In genomic region chrX:9221206-9221605, GRCm38 (mm10) we compare ENCODE assay signal across 9 mouse cellular contexts. TPM values are rescaled to one million over a fixed set of nuclear protein-coding genes. Genes with fewer than 3 reads are reported as not detected.
DNase-seq lines count a peak whose midpoint lies in the region; ATAC-seq and TF ChIP-seq lines count a peak whose summit lies in the region.
"Had no signal": no experiment of that assay in that cellular context is flagged by ENCODE, and none has a peak within 500 bp of the region (broad histone marks: within the 10 kb centered on the region; RNA-seq: fewer than 3 reads in every experiment).

No protein-coding gene starts in this region.

- H3K79me2 ChIP-seq in MEL (ENCODE audit: control insufficient read depth, insufficient read depth, low read length, poor library complexity) = no peaks in the 10 kb centered on the region

- WGBS in hindbrain, postnatal 0 days = 41% methylated on average over 6 of the region's 6 CpGs
- WGBS in hindbrain, embryonic 12.5 days = 31% methylated on average over 6 of the region's 6 CpGs

- no peak for ATAC-seq in hindbrain, postnatal 0 days
- ATAC-seq in hindbrain, embryonic 12.5 days (ENCODE audit: low FRiP score) = no peak

- DNase-seq in hindbrain, postnatal 0 days (ENCODE audit: low spot score) = peak; percentile 30
- DNase-seq in A20 (ENCODE audit: low read depth, low spot score) (peak; percentile 70), MEL (ENCODE audit: low read depth, low spot score) (peak; percentile 80)
- DNase-seq in kidney, postnatal 36 days = peak; percentile 57 to 78
- peak; percentile 63 for DNase-seq in naive thymus-derived CD4-positive, alpha-beta T cell, adult 2 months (ENCODE audit: low read depth)
- no peak for DNase-seq in layer of hippocampus, adult 18-20 months (ENCODE audit: low spot score in 2 of 2)

- no peak for TF ChIP-seq EP300 in MEL (IDR thresholded peaks at IDR 0.05; ENCODE audit: low read depth in 1 of 2, low read length in 2 of 2)

- TF ChIP-seq CTCF in hindbrain, postnatal 0 days (IDR thresholded peaks at IDR 0.05; ENCODE audit: low read depth) = peak; percentile 62
- TF ChIP-seq CTCF in MEL (IDR thresholded peaks at IDR 0.05 in 2 of 3, conservative IDR thresholded peaks at IDR 0.05 in 1 of 3; ENCODE audit: control insufficient read depth in 1 of 3, insufficient read depth in 1 of 3, low read depth in 2 of 3, low read length in 3 of 3, poor library complexity in 1 of 3, severe bottlenecking in 1 of 3) = peak; percentile 60 to 72 (median 65)
- TF ChIP-seq CTCF in cortical plate, adult 2 months (IDR thresholded peaks at IDR 0.05; ENCODE audit: extremely low read depth, insufficient read depth, low read length) = peak; percentile 30; the same call in 1 of the 2 replicates

- no peak overlapping the region for H3K9ac ChIP-seq in hindbrain, postnatal 0 days (replicated peaks; ENCODE audit: low read length)
- no peak overlapping the region for H3K9ac ChIP-seq in hindbrain, embryonic 12.5 days
- H3K9ac ChIP-seq in MEL (ENCODE audit: control insufficient read depth, low read depth, low read length, poor library complexity, severe bottlenecking) = no peak overlapping the region

- no peak for TF ChIP-seq POLR2A in MEL (IDR thresholded peaks at IDR 0.05; ENCODE audit: control insufficient read depth in 1 of 2, insufficient read depth in 1 of 2, low read depth in 1 of 2, low read length in 2 of 2, poor library complexity in 1 of 2)
- TF ChIP-seq POLR2A in cortical plate, adult 2 months (IDR thresholded peaks at IDR 0.05; ENCODE audit: extremely low read depth, insufficient read depth, low read length) = no peak

- H3K4me3 ChIP-seq in hindbrain, postnatal 0 days (ENCODE audit: low read length) = no peak overlapping the region
- no peak overlapping the region for H3K4me3 ChIP-seq in hindbrain, embryonic 12.5 days
- no peak overlapping the region for H3K4me3 ChIP-seq in MEL (ENCODE audit: control insufficient read depth in 1 of 2, insufficient read depth in 1 of 2, low read depth in 2 of 2, low read length in 2 of 2)
- no peak overlapping the region for H3K4me3 ChIP-seq in cortical plate, adult 2 months (ENCODE audit: insufficient read depth, low read length)
- H3K4me3 ChIP-seq: erythroblast, embryonic 14.5 days had no signal

- H3K27me3 ChIP-seq in hindbrain, postnatal 0 days (ENCODE audit: insufficient read depth, low read length) = no peaks in the 10 kb centered on the region
- H3K27me3 ChIP-seq in hindbrain, embryonic 12.5 days = no peaks in the 10 kb centered on the region
- H3K27me3 ChIP-seq in MEL (ENCODE audit: control insufficient read depth in 1 of 2, insufficient read depth in 2 of 2, low read length in 2 of 2) = no peaks in the 10 kb centered on the region

- peak; percentile 36 for TF ChIP-seq RAD21 in MEL (IDR thresholded peaks at IDR 0.05; ENCODE audit: low read depth, low read length)

- H3K4me2 ChIP-seq in hindbrain, postnatal 0 days (ENCODE audit: low read depth, low read length) = no peak overlapping the region
- H3K4me2 ChIP-seq in hindbrain, embryonic 12.5 days (replicated peaks) = no peak overlapping the region

- H3K4me1 ChIP-seq in hindbrain, postnatal 0 days (ENCODE audit: insufficient read depth, low read length) = no peaks in the 10 kb centered on the region
- H3K4me1 ChIP-seq in hindbrain, embryonic 12.5 days = no peaks in the 10 kb centered on the region
- H3K4me1 ChIP-seq in MEL (ENCODE audit: control insufficient read depth in 1 of 2, insufficient read depth in 2 of 2, low read length in 2 of 2) = peaks cover 0 to 3% of the 10 kb centered on the region in 2 experiments; a peak in 2 of 4 replicates
- no peaks in the 10 kb centered on the region for H3K4me1 ChIP-seq in cortical plate, adult 2 months (ENCODE audit: control insufficient read depth, insufficient read depth, low read length)

- H3K36me3 ChIP-seq in hindbrain, postnatal 0 days (ENCODE audit: insufficient read depth, low read length) = no peaks in the 10 kb centered on the region
- no peaks in the 10 kb centered on the region for H3K36me3 ChIP-seq in hindbrain, embryonic 12.5 days
- peaks cover 0 to 3% of the 10 kb centered on the region in 2 experiments; a peak in 1 of 4 replicates for H3K36me3 ChIP-seq in MEL (ENCODE audit: control insufficient read depth in 1 of 2, insufficient read depth in 2 of 2, low read length in 2 of 2)

- no peaks in the 10 kb centered on the region for H3K9me3 ChIP-seq in hindbrain, postnatal 0 days (ENCODE audit: low read length)
- H3K9me3 ChIP-seq in hindbrain, embryonic 12.5 days (replicated peaks) = no peaks in the 10 kb centered on the region
- no peaks in the 10 kb centered on the region for H3K9me3 ChIP-seq in MEL (replicated peaks; ENCODE audit: insufficient read depth, low read length)

- no peak overlapping the region for H3K27ac ChIP-seq in hindbrain, postnatal 0 days
- no peak overlapping the region for H3K27ac ChIP-seq in hindbrain, embryonic 12.5 days
- no peak overlapping the region for H3K27ac ChIP-seq in MEL (ENCODE audit: control insufficient read depth, low read depth, low read length)
- H3K27ac ChIP-seq in cortical plate, adult 2 months (ENCODE audit: insufficient read depth, low read length) = no peak overlapping the region

TF ChIP-seq in MEL, 35 proteins besides CTCF, POLR2A, EP300 and RAD21:
- no peak for TF ChIP-seq HCFC1 (IDR thresholded peaks at IDR 0.05; ENCODE audit: low read depth, low read length)
- no peak for TF ChIP-seq E2F4 (IDR thresholded peaks at IDR 0.05; ENCODE audit: borderline replicate concordance, low read depth, low read length)
- TF ChIP-seq NELFE (IDR thresholded peaks at IDR 0.05; ENCODE audit: low read depth, low read length) = no peak
- TF ChIP-seq ELF1 (IDR thresholded peaks at IDR 0.05; ENCODE audit: low read depth, low read length) = no peak
- peak; percentile 67 for TF ChIP-seq SMC3 (IDR thresholded peaks at IDR 0.05; ENCODE audit: low read depth, low read length)

RNA-seq across cellular contexts. Expression of gene Lancl3, which starts 21.5 kb away (rescaled TPM):
- total RNA-seq in hindbrain, postnatal 0 days (2014; rRNA removed) = 8.4 and 8.7 TPM in 2 replicates
- polyA plus RNA-seq in hindbrain, postnatal 0 days (2015; fragmentation: Nextera tagmentation; extraction: Ambion mirVana) = 3.1 and 3.4 TPM in 2 replicates
- 1.9 TPM in 2 replicates for polyA plus RNA-seq in hindbrain, embryonic 12.5 days (2016; fragmentation: Nextera tagmentation; extraction: Ambion mirVana)
- not detected in 2 replicates for total RNA-seq in MEL (2012; rRNA removed)
- polyA plus RNA-seq in MEL (2012; ENCODE audit: insufficient read depth in 1 of 2, insufficient read length in 2 of 2, low read depth in 1 of 2, low replicate concordance in 2 of 2, missing spikeins in 1 of 2) = under 1 TPM in 1 of 2 experiments, not detected in 1; 0.03 TPM
- 1.1 and 1.2 TPM in 2 replicates for polyA plus RNA-seq in cortical plate, adult 2 months (2012; rRNA removed)
- total RNA-seq in layer of hippocampus, adult 18-20 months (2021) = 1 to 10 TPM; 4.8 to 6.9 TPM
- polyA plus RNA-seq: erythroblast, embryonic 14.5 days had no signal

RNA-seq across cellular contexts. Expression of gene Gm14862, which starts 35.5 kb away (rescaled TPM):
- not detected in 2 replicates for total RNA-seq in hindbrain, postnatal 0 days (2014; rRNA removed)
- polyA plus RNA-seq in hindbrain, postnatal 0 days (2015; fragmentation: Nextera tagmentation; extraction: Ambion mirVana) = not detected in 2 replicates
- 0.35 TPM in 1 of 2 replicates, not detected in the other for polyA plus RNA-seq in hindbrain, embryonic 12.5 days (2016; fragmentation: Nextera tagmentation; extraction: Ambion mirVana)
- total RNA-seq in MEL (2012; rRNA removed) = not detected in 2 replicates
- not detected for polyA plus RNA-seq in MEL (2012; ENCODE audit: insufficient read depth in 1 of 2, insufficient read length in 2 of 2, low read depth in 1 of 2, low replicate concordance in 2 of 2, missing spikeins in 1 of 2)
- not detected in 2 replicates for polyA plus RNA-seq in cortical plate, adult 2 months (2012; rRNA removed)
- not detected for total RNA-seq in layer of hippocampus, adult 18-20 months (2021)

RNA-seq across cellular contexts. Expression of gene Xk, which starts 51.4 kb away (rescaled TPM):
- total RNA-seq in hindbrain, postnatal 0 days (2014; rRNA removed) = 6.6 and 6.7 TPM in 2 replicates
- 3.7 and 4.6 TPM in 2 replicates for polyA plus RNA-seq in hindbrain, postnatal 0 days (2015; fragmentation: Nextera tagmentation; extraction: Ambion mirVana)
- 3.9 and 4.4 TPM in 2 replicates for polyA plus RNA-seq in hindbrain, embryonic 12.5 days (2016; fragmentation: Nextera tagmentation; extraction: Ambion mirVana)
- 10.7 and 11.1 TPM in 2 replicates for total RNA-seq in MEL (2012; rRNA removed)
- polyA plus RNA-seq in MEL (2012; ENCODE audit: insufficient read depth in 1 of 2, insufficient read length in 2 of 2, low read depth in 1 of 2, low replicate concordance in 2 of 2, missing spikeins in 1 of 2) = 10 to 100 TPM in 1 of 2 experiments, not detected in 1; 36.6 TPM
- polyA plus RNA-seq in cortical plate, adult 2 months (2012; rRNA removed) = 8.7 TPM in 2 replicates
- total RNA-seq in layer of hippocampus, adult 18-20 months (2021) = 10 to 100 TPM; 12.9 to 17.9 TPM

Comparison
In these comparisons a context has a peak if more than half of its experiments do, and no peak if none do; other contexts are left out.
1. DNase-seq: peak in hindbrain, postnatal 0 days (single experiment), A20 (single experiment), MEL (single experiment), kidney, postnatal 36 days (2 of 2) and naive thymus-derived CD4-positive, alpha-beta T cell, adult 2 months (single experiment); none in layer of hippocampus, adult 18-20 months (0 of 2).
2. Peak in every context shown above with its lines, with median percentiles within 50 percentile points of each other: CTCF ChIP-seq.